Mouse (Mus musculus) CH12.LX (cell line): ENCODE measurements around the gene Rars2.

Experiments used
- CHD1 ChIP-seq: IDR thresholded peaks from 2 replicates; pipeline ENCODE4 v1.6.1; 2012; ENCODE audit warnings: low read depth, low read length, improper control_type of control experiment, inconsistent platforms
- CHD2 ChIP-seq: IDR thresholded peaks from 2 replicates; pipeline ENCODE4 v1.6.1; 2011; ENCODE audit warnings: low read length, improper control_type of control experiment
- CTCF ChIP-seq, 2 experiments: IDR thresholded peaks in 1 of 2; conservative IDR thresholded peaks in 1 of 2; 2 replicates each; pipeline ENCODE4 v1.5.1; 2011 to 2012; ENCODE audit warnings: low read depth in 2 of 2, low read length in 2 of 2, improper control_type of control experiment in 1 of 2, inconsistent platforms in 1 of 2, mild to moderate bottlenecking in 1 of 2, moderate library complexity in 1 of 2
- EP300 ChIP-seq: IDR thresholded peaks from 2 replicates; pipeline ENCODE4 v1.6.1; 2011; ENCODE audit warnings: low read length, improper control_type of control experiment
- ETS1 ChIP-seq: conservative IDR thresholded peaks from 2 replicates; pipeline ENCODE4 v1.6.1; 2012; ENCODE audit warnings: low read depth, mild to moderate bottlenecking, inconsistent platforms, low read length, improper control_type of control experiment, moderate library complexity
- HCFC1 ChIP-seq: IDR thresholded peaks from 2 replicates; pipeline ENCODE4 v1.6.1; 2012; ENCODE audit warnings: low read depth, mild to moderate bottlenecking, inconsistent platforms, low read length, improper control_type of control experiment
- MAX ChIP-seq: IDR thresholded peaks from 2 replicates; pipeline ENCODE4 v1.6.1; 2011; ENCODE audit warnings: low read length, improper control_type of control experiment
- MXI1 ChIP-seq: IDR thresholded peaks from 2 replicates; pipeline ENCODE4 v1.6.1; 2011; ENCODE audit warnings: mild to moderate bottlenecking, low read depth, low read length, improper control_type of control experiment
- NELFE ChIP-seq: IDR thresholded peaks from 2 replicates; pipeline ENCODE4 v1.6.1; 2011; ENCODE audit warnings: low read depth, low read length, improper control_type of control experiment
- POLR2A ChIP-seq: IDR thresholded peaks from 2 replicates; pipeline ENCODE4 v1.6.1; 2011; ENCODE audit warnings: low read depth, mild to moderate bottlenecking, improper control_type of control experiment, low read length
- USF2 ChIP-seq: conservative IDR thresholded peaks from 2 replicates; pipeline ENCODE4 v1.6.1; 2011; ENCODE audit warnings: low read depth, low read length, improper control_type of control experiment

GRCm38 (mm10) chr4:34659012-34659411, 44.3 kb downstream of the Rars2 start:
- TF ChIP-seq POLR2A (no peak), CTCF (conservative IDR thresholded peaks at IDR 0.05 in 1 of 2, IDR thresholded peaks at IDR 0.05 in 1 of 2; ENCODE audit: low read depth in 2 of 2, low read length in 2 of 2) (no peak), EP300 (no peak), HCFC1 (no peak), MXI1 (no peak), ETS1 (no peak), NELFE (no peak), CHD1 (no peak), USF2 (no peak), CHD2 (no peak), MAX (no peak)
